Mouse (Mus musculus): ENCODE data around the gene Slc27a5. TPM values are rescaled to one million over a fixed set of nuclear protein-coding genes. Genes with fewer than 3 reads are reported as not detected.

The Slc27a5 gene
- 0.89 and 3.0 TPM in 2 replicates for polyA plus RNA-seq (2012; rRNA removed)

DNA sequence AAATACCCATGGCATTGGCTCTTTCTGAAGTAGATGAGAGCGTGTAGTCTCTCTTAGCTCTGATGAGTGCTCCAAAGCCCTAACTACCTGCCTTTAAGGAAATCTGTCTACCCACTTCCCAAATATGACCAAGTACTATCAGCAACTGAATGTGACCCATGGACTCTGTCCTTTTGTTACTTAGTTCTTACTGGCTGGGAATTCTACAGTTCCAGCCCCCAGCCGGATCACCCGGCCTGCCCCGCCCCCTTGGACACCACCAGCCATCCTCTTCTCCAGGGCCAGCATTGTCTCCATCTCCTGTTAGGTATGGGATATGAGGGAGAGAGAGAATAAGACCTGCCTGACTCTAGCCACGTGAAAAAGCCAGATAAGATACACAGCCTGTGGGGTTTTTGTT, at the start of gene Slc27a5:
TSS of gene Slc27a5 (minus strand) at position 140 of the 400 bp plus-strand sequence.
- no peaks in the 10 kb centered on the region for H3K4me1 ChIP-seq (replicated peaks; ENCODE audit: control insufficient read depth, insufficient read depth, low read length)
- WGBS = 89% methylated on average over 5 of the region's 5 CpGs
- no peaks in the 10 kb centered on the region for H3K27me3 ChIP-seq (ENCODE audit: control insufficient read depth, insufficient read depth, low read length)
- H3K27ac ChIP-seq (ENCODE audit: control insufficient read depth, insufficient read depth, low read length) = no peak within 1 kb of the TSS
- no peak within 1 kb of the TSS for H3K4me3 ChIP-seq (ENCODE audit: control insufficient read depth, insufficient read depth, low read length)
- TF ChIP-seq POLR2A (IDR thresholded peaks at IDR 0.05; ENCODE audit: control insufficient read depth, extremely low read depth, insufficient read depth, low read length, poor library complexity) = no peak
- TF ChIP-seq CTCF (IDR thresholded peaks at IDR 0.05; ENCODE audit: borderline replicate concordance, control insufficient read depth, extremely low read depth, insufficient read depth, low read length, poor library complexity) = no peak
- DNase-seq = no peak
- H3K36me3 ChIP-seq (ENCODE audit: control insufficient read depth, insufficient read depth, low read length) = no peaks in the 10 kb centered on the region

GRCm38 (mm10) chr7:13046084-13046483, 48.1 kb upstream of the Slc27a5 start:
- DNase-seq = peak; percentile 72
- Histone ChIP-seq H3K4me1 (replicated peaks; ENCODE audit: control insufficient read depth, insufficient read depth, low read length) (peaks cover 10% of the 10 kb centered on the region), H3K36me3 (ENCODE audit: control insufficient read depth, insufficient read depth, low read length) (no peaks in the 10 kb centered on the region), H3K4me3 (ENCODE audit: control insufficient read depth, insufficient read depth, low read length) (no peak overlapping the region), H3K27ac (ENCODE audit: control insufficient read depth, insufficient read depth, low read length) (no peak overlapping the region), H3K27me3 (ENCODE audit: control insufficient read depth, insufficient read depth, low read length) (peaks cover 19% of the 10 kb centered on the region; the same call in 1 of the 2 replicates)
- no peak for TF ChIP-seq POLR2A (IDR thresholded peaks at IDR 0.05; ENCODE audit: control insufficient read depth, extremely low read depth, insufficient read depth, low read length, poor library complexity)
- TF ChIP-seq CTCF (IDR thresholded peaks at IDR 0.05; ENCODE audit: borderline replicate concordance, control insufficient read depth, extremely low read depth, insufficient read depth, low read length, poor library complexity) = no peak
- WGBS = 2% methylated on average over 2 of the region's 2 CpGs

- DNase-seq = no peak
- H3K27ac ChIP-seq (ENCODE audit: control insufficient read depth, insufficient read depth, low read length) = no peak overlapping the region
- TF ChIP-seq CTCF (IDR thresholded peaks at IDR 0.05; ENCODE audit: borderline replicate concordance, control insufficient read depth, extremely low read depth, insufficient read depth, low read length, poor library complexity) = no peak
- no peak for TF ChIP-seq POLR2A (IDR thresholded peaks at IDR 0.05; ENCODE audit: control insufficient read depth, extremely low read depth, insufficient read depth, low read length, poor library complexity)
- H3K4me3 ChIP-seq (ENCODE audit: control insufficient read depth, insufficient read depth, low read length) = no peak overlapping the region
- WGBS = 8% methylated on average over 23 of the region's 23 CpGs
- H3K36me3 ChIP-seq (ENCODE audit: control insufficient read depth, insufficient read depth, low read length) = no peaks in the 10 kb centered on the region
- H3K4me1 ChIP-seq (replicated peaks; ENCODE audit: control insufficient read depth, insufficient read depth, low read length) = peaks cover 10% of the 10 kb centered on the region
- peaks cover 19% of the 10 kb centered on the region; the same call in 1 of the 2 replicates for H3K27me3 ChIP-seq (ENCODE audit: control insufficient read depth, insufficient read depth, low read length)
Observed at GRCm38 (mm10) chr7:13044254-13044625, 46.2 kb upstream of the Slc27a5 start.

GRCm38 (mm10) chr7:13043445-13044253, 45.7 kb upstream of the Slc27a5 start:
- no peak overlapping the region for H3K4me3 ChIP-seq (ENCODE audit: control insufficient read depth, insufficient read depth, low read length)
- 16% methylated on average over 88 of the region's 88 CpGs for WGBS

GRCm38 (mm10) chr7:13043120-13043444, 45.1 kb upstream of the Slc27a5 start:
- Histone ChIP-seq H3K27ac (ENCODE audit: control insufficient read depth, insufficient read depth, low read length) (no peak overlapping the region), H3K36me3 (ENCODE audit: control insufficient read depth, insufficient read depth, low read length) (no peaks in the 10 kb centered on the region), H3K27me3 (ENCODE audit: control insufficient read depth, insufficient read depth, low read length) (peaks cover 19% of the 10 kb centered on the region; the same call in 1 of the 2 replicates), H3K4me3 (ENCODE audit: control insufficient read depth, insufficient read depth, low read length) (no peak overlapping the region), H3K4me1 (replicated peaks; ENCODE audit: control insufficient read depth, insufficient read depth, low read length) (peaks cover 17% of the 10 kb centered on the region)
- no peak for DNase-seq
- TF ChIP-seq CTCF (IDR thresholded peaks at IDR 0.05; ENCODE audit: borderline replicate concordance, control insufficient read depth, extremely low read depth, insufficient read depth, low read length, poor library complexity) (no peak), POLR2A (IDR thresholded peaks at IDR 0.05; ENCODE audit: control insufficient read depth, extremely low read depth, insufficient read depth, low read length, poor library complexity) (no peak)
- WGBS = 88% methylated on average over 16 of the region's 16 CpGs

More at GRCm38 (mm10) chr7:13043445-13044253, 45.7 kb upstream of the Slc27a5 start:
- Histone ChIP-seq H3K36me3 (ENCODE audit: control insufficient read depth, insufficient read depth, low read length) (no peaks in the 10 kb centered on the region), H3K27ac (ENCODE audit: control insufficient read depth, insufficient read depth, low read length) (no peak overlapping the region), H3K27me3 (ENCODE audit: control insufficient read depth, insufficient read depth, low read length) (peaks cover 19% of the 10 kb centered on the region; the same call in 1 of the 2 replicates), H3K4me1 (replicated peaks; ENCODE audit: control insufficient read depth, insufficient read depth, low read length) (peaks cover 14% of the 10 kb centered on the region)
- no peak for DNase-seq
- TF ChIP-seq POLR2A (IDR thresholded peaks at IDR 0.05; ENCODE audit: control insufficient read depth, extremely low read depth, insufficient read depth, low read length, poor library complexity) = no peak

GRCm38 (mm10) chr7:13042511-13042910, 44.5 kb upstream of the Slc27a5 start:
- no peaks in the 10 kb centered on the region for H3K36me3 ChIP-seq (ENCODE audit: control insufficient read depth, insufficient read depth, low read length)
- H3K27ac ChIP-seq (ENCODE audit: control insufficient read depth, insufficient read depth, low read length) = no peak overlapping the region
- peaks cover 19% of the 10 kb centered on the region; the same call in 1 of the 2 replicates for H3K27me3 ChIP-seq (ENCODE audit: control insufficient read depth, insufficient read depth, low read length)
- peaks cover 17% of the 10 kb centered on the region for H3K4me1 ChIP-seq (replicated peaks; ENCODE audit: control insufficient read depth, insufficient read depth, low read length)
- no peak for TF ChIP-seq POLR2A (IDR thresholded peaks at IDR 0.05; ENCODE audit: control insufficient read depth, extremely low read depth, insufficient read depth, low read length, poor library complexity)
- no peak for TF ChIP-seq CTCF (IDR thresholded peaks at IDR 0.05; ENCODE audit: borderline replicate concordance, control insufficient read depth, extremely low read depth, insufficient read depth, low read length, poor library complexity)
- no peak for DNase-seq
- 89% methylated on average over 6 of the region's 6 CpGs for WGBS
- no peak overlapping the region for H3K4me3 ChIP-seq (ENCODE audit: control insufficient read depth, insufficient read depth, low read length)
